8 mouse cellular contexts compared by ENCODE assay signal in the genomic region with DNA sequence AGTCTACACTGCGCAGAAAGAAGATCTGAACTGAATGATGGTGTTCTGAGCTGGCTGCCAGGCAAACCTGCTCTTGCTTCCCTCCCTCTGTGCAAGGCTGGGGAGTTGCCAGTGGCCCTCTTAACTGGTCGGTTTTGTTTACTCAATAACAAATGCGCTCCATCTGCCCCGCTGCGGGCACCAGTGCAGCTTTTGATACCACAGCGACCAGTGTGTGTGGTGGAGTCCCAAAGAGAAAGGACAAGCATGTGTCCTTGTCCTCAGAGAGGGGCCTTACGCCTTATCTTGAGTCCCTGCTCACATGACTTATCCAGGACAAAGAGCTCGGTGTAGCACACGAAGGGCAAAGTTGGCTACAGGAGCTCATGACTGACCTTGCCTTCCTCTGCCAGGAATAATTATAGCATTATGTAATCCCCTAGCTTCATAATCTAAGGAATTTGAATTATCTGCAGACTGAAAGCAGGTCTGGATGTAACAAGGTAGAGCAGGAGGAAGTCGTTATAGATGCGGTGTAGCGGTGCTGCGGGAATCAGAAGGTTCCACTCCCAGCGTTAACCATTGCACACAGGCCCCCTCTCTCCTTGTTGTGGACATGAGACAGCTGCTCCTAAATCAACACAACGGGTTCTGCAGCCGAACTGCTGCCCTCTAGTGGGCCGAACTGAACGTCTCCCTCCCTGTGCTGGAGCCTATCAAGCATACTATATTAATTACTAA. TPM values are rescaled to one million over a fixed set of nuclear protein-coding genes. Genes with fewer than 3 reads are reported as not detected.
DNase-seq lines count a peak whose midpoint lies in the region; ATAC-seq and TF ChIP-seq lines count a peak whose summit lies in the region.

No protein-coding gene starts in this region.

- whole genome bisulfite sequencing in hindbrain, embryonic 11.5 days = 35% methylated on average over 18 of the region's 18 CpGs
- 20% methylated on average over 18 of the region's 18 CpGs for WGBS in lung, postnatal 0 days

- H3K27me3 ChIP-seq in hindbrain, embryonic 11.5 days (ENCODE audit: control insufficient read depth, insufficient read depth, low read length) = no peaks in the 10 kb centered on the region
- no peaks in the 10 kb centered on the region for H3K27me3 ChIP-seq in lung, postnatal 0 days (replicated peaks; ENCODE audit: insufficient read depth, low read length)

- ATAC-seq in hindbrain, embryonic 11.5 days (ENCODE audit: low FRiP score) = peak; percentile 88
- ATAC-seq in lung, postnatal 0 days = peak; percentile 81

- peak; percentile 95 for DNase-seq in Muller cell, postnatal 12 days (ENCODE audit: inconsistent ontology term)
- peak; percentile 88 for DNase-seq in cerebellum, adult 9-11 months
- peak; percentile 70 to 76 for DNase-seq in frontal cortex, postnatal 14 days (ENCODE audit: low spot score in 2 of 2)
- peak; percentile 88 for DNase-seq in hindbrain, embryonic 11.5 days (ENCODE audit: low spot score)
- DNase-seq in layer of hippocampus, adult 9-11 months = peak; percentile 84
- peak; percentile 91 for DNase-seq in lung, postnatal 0 days (ENCODE audit: low spot score)
- DNase-seq in ovary, postnatal 36 days (ENCODE audit: low spot score) = peak; percentile 82
- DNase-seq in thymus, postnatal 25 days = peak; percentile 66

- no peak overlapping the region for H3K4me2 ChIP-seq in hindbrain, embryonic 11.5 days (replicated peaks; ENCODE audit: low read depth, low read length)
- peak overlapping the region; percentile 29 for H3K4me2 ChIP-seq in lung, postnatal 0 days (replicated peaks; ENCODE audit: low read depth, low read length)

- no peaks in the 10 kb centered on the region for H3K9me3 ChIP-seq in hindbrain, embryonic 11.5 days (ENCODE audit: control insufficient read depth, low read length)
- no peaks in the 10 kb centered on the region for H3K9me3 ChIP-seq in lung, postnatal 0 days (ENCODE audit: low read length)

- peak; percentile 88 for TF ChIP-seq CTCF in lung, postnatal 0 days (IDR thresholded peaks at IDR 0.05)

- H3K9ac ChIP-seq in hindbrain, embryonic 11.5 days (ENCODE audit: low read depth, low read length) = peak overlapping the region; percentile 40; the same call in 1 of the 2 replicates
- no peak overlapping the region for H3K9ac ChIP-seq in lung, postnatal 0 days (replicated peaks; ENCODE audit: low read depth)

- TF ChIP-seq EP300 in lung, postnatal 0 days (IDR thresholded peaks at IDR 0.05) = no peak

- no peaks in the 10 kb centered on the region for H3K4me1 ChIP-seq in hindbrain, embryonic 11.5 days (replicated peaks; ENCODE audit: control insufficient read depth, insufficient read depth, low read length)
- H3K4me1 ChIP-seq in lung, postnatal 0 days (ENCODE audit: insufficient read depth, low read depth, low read length) = 0 out of 2 replicates have a peak, but pooled peaks cover 3% of the 10 kb centered on the region

- no peak overlapping the region for H3K4me3 ChIP-seq in hindbrain, embryonic 11.5 days (ENCODE audit: low read depth, low read length)
- H3K4me3 ChIP-seq in lung, postnatal 0 days (ENCODE audit: low read depth, low read length) = no peak overlapping the region

- peak overlapping the region; percentile 36; the same call in 1 of the 2 replicates for H3K27ac ChIP-seq in hindbrain, embryonic 11.5 days (ENCODE audit: low read depth, low read length)
- peak overlapping the region; percentile 54 for H3K27ac ChIP-seq in lung, postnatal 0 days (ENCODE audit: low read length)

- H3K36me3 ChIP-seq in hindbrain, embryonic 11.5 days (ENCODE audit: control insufficient read depth, insufficient read depth, low read length) = no peaks in the 10 kb centered on the region
- peaks cover 10% of the 10 kb centered on the region; the same call in 1 of the 2 replicates for H3K36me3 ChIP-seq in lung, postnatal 0 days (ENCODE audit: insufficient read depth, low read length)

RNA-seq across cellular contexts. Expression of a gene that starts 12.8 kb away (rescaled TPM):
- polyA plus RNA-seq in hindbrain, embryonic 11.5 days (2014; fragmentation: Nextera tagmentation; extraction: Ambion mirVana) = 11.7 and 13.6 TPM in 2 replicates
- 99.3 and 129 TPM in 2 replicates for polyA plus RNA-seq in lung, postnatal 0 days (2015; fragmentation: Nextera tagmentation; extraction: Ambion mirVana)
